Mouse (Mus musculus) cerebellum, postnatal 36 days (tissue): ENCODE measurements around the gene Apobr.
A peak's percentile ranks its signal among the peaks of the same experiment; 100 is the strongest.

Experiments used
- DNase-seq, 2 experiments: peaks; one replicate each; pipeline ENCODE4 v3.0.0; 2021 to 2022; ENCODE audit warnings: mixed read lengths in 2 of 2

Gene Apobr

DNA sequence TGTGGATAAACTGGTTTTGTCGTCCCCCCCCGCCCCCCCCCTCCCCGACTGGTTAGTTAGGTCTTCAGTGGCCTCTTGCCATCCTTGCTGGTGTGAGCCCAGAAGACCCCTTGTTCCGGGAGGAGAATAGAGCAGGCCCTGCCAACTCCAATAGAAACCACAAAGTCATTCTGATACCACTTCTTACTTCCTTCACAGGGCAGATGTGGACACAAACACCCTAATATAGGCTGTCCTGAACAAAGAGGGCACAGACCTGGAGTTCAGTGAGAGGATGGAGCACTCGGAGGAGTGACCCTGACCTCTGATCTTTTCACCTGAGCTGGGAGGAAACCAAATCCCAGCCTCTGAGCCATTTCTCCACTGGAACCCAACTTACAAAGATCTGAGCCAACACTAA is 17.2 kb downstream of the Apobr start:
- DNase-seq = no peak

DNA sequence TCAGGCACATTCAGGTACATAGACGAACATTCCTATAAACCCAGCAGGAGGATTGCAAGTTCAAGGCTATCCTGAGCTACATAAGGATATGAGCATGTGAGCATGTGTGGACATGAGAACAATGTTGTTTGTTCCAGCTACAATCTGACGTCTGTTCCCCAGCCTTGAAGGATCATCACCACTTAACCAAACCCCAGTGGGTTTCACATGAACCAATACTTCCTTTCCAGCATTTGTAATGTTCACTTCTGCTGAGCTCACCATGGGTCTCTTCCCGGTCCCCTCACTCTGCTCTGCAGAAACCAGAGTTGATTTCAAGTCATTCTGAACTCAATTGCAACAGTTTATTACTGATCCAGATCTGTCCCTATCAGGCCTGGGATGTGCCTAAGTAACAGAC is 17.9 kb downstream of the Apobr start:
- DNase-seq = no peak

DNA sequence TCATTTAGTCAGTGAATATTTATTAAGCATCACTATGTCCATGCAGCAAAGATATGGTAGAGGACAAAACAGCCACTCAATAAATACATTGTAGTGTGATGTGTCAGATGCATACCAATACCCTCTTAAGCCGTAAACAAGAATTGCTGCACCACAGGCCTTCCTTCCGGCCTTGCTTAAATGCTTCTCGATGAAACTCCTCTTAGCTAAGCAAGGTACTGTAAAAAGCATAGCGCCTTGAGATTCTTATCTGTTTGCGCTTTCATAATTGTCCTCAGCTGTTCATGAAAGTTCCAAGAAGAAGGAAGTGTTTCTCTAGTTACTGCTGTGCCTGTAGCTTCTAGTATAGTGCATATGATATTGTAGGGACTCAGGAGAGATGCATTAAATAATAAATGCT is 21.9 kb downstream of the Apobr start:
- DNase-seq = no peak

DNA sequence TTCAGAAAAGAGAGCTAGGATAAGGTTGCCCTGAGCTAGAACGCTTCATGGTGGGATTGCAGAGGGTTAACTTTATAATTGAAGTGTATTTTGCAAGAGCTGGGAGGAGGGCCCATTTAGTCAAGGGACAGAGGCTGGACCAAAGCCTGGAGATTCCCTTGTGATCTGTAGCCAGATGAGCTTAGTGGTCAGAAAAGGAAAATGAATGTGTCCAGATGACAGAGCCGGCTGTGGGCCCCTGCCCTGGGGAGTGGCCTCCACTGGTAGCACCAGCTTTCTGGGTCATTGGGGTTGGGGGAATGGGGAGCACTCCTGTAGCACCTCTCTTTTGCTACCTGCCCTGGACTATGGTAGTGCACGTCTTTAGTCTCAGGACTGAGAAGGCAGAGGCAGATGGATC is 22.3 kb downstream of the Apobr start:
- no peak for DNase-seq

DNA sequence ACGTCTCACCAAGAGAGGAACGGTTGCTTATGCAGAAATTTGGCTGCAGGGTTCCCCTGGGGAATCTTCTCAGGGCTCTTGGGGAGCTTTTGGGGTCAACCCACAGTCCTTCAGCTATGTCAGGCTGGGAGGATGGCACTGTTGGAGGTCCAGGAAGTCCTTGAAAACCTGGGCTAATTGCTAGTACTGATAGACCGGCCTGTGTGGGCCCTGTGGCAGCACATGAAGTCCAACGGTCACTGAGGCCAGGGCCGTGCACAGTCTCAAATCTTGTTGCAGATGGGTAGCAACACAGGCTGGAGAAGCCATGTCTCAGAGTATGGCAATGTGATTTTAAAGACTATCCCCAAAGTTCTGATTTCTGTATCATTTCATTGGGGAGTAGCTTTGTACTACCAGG is 23.1 kb downstream of the Apobr start:
- DNase-seq = no peak

DNA sequence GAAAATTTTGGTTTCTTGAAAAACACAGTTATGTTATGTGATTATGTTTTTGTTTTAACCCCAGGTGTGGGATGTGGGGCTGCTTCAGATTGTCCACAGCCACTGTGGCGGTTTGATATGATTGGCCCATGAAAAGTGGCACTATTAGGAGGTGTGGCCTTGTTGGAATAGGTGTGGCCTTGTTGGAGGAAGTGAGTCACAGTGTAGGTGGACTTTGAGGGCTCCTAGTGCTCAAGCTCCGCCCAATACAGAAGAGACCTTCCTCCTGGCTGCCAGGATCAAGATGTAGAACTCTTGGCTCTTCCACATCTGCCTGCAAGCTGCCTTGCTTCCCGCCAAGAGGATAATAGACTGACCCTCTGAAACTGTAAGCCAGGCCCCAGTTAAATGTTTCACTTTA is 28.0 kb downstream of the Apobr start:
- DNase-seq = no peak

DNA sequence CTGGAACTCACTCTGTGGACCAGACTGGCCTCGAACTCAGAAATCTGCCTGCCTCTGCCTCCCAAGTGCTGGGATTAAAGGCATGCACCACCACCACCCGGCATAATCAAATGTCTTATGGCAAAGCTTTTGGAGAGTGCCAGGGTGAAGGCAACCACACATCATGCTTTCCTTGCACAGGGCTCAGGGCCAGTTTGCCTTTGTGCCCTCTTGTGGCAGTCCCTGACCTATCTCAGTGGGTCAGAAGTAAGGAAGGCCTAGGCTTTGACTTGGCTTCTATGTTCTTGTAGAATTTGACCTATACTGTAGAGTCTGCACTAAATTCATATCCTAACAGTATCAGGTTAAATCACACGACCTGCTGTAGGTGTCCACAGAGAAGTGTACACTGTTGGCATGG is 32.0 kb downstream of the Apobr start:
- no peak for DNase-seq

DNA sequence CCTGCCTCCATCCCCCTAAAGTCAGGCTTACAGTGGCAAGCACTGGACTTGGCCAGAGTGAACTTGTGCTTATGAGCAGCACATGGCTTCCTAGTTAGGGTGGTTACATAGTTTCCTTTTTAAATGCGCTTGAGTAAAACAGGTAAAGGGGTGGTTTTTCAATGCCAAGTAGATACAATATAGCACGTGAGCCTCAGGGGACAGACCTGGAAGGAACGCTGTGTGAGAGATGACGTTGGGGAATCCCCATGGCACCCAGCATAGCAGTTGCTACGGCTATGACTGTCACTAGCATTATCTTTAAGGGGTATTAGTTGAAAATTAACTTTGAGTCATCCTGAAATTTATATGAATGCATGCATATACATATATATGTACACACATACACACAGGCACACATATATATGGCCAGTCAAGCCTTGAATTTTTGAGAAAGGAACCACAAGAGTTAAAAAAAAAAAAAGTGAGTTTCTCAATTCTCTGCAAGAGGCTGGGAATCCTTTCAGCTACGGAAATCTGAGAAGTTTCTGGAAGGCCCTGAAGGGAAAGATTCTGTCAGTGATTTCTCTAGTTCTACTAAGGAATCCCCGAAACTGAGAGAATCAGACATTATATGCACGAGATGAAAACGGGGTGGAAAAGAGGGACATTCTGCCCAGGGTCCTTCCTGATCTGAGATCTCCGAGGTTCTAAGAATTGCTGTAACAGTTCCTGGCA is 35.0 kb downstream of the Apobr start:
- no peak for DNase-seq

DNA sequence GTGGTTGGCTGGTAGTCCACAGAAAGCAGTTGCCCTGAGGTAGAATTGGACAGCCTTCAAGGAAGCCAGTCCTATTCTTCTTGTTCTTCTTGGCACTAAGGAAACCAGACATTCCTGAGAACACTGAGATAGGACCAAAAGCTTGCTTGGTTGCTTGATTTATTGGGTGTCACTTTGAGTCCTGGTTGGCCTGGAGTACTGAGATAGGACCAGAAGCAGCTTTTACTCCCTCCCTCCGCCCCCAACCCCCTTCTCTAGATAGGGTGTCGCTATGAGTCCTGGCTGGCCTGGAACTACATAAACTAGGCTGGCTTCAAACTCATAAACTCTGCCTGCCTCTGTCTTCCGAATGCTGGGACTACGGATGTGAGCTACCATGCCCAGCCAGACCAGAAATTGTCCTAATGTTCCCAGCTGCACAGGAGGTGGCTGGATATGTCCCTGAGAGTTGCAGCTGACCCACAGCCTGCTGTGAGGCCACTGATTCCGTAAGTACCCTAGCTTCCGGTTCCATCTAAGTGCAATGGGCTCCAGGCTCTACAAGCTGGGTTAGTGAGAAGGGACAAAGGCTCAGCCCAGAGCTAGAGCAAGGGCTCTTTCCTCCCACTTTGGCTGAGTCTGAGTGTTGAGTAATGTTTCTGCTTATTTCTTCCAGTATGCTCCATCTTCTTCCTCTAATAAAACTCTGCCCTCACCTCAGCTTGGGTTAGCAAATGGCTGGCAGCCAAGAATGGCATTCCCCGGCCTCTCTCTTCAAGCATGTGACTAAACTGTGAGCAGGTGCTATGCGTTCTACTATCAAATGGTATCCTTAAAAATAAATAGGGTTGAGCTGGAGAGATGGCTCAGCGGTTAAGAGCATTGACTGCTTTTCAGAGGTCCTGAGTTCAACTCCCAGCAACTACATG is 37.0 kb downstream of the Apobr start:
- DNase-seq = no peak

DNA sequence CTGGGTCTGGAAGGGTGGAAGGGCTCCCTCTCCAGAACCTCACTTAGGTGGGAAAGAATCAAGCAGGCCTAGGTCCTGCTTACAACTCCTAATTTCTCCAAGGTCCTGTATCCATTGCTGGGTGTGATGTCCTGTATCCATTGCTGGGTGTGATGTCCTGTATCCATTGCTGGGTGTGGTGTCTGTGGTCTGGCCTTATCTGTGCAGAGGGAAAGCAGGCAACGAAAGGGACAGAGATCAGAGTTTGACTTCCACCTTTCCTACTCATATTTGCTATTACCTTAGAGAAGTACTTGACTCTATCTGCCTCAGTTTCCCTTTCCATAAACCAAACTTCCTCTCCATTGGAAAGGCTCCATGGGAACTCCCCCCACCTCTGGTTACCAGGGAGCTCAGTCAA is 38.6 kb downstream of the Apobr start:
- no peak for DNase-seq

DNA sequence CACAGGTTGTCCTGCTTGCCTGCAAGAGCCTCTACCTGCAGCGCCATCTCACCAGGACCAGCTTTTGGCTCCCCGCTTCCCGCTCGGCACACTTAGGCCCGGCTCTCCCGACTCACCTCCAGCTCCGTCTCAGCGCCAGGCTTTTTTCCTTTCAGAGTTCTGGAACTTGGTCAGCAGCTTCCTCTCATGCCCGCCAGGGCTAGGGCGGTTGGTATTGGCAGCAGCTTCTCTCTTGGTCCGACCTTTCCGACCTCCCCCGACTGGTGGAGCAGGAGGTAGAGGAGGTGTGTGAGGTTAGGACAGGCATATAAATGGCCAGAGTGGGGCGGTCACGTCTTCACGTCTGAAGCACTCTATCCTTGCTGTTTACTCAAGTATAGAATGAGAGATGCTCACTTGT is 40.0 kb downstream of the Apobr start:
- DNase-seq = peak in 1 of 2 experiments; percentile 4

DNA sequence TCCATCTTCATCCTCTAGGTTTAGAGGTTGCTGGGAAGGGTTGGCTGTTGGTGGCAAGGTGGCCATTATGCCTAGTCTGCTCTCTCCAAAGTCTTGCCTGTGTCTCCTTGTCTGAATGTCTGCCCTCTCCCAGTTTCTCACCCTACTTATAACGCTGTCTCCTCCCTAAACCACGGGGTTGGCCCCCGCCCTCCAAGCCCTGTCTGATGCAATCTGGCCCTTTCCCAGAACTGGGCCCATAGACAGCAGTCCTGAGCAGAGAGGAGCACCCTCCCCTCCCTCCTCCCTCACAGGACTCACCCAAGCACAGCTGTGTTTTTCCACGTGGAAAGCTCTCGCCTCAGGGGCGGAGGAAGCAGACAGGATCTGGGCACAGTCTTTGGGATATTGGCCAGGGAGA is 40.6 kb downstream of the Apobr start:
- DNase-seq = no peak

DNA sequence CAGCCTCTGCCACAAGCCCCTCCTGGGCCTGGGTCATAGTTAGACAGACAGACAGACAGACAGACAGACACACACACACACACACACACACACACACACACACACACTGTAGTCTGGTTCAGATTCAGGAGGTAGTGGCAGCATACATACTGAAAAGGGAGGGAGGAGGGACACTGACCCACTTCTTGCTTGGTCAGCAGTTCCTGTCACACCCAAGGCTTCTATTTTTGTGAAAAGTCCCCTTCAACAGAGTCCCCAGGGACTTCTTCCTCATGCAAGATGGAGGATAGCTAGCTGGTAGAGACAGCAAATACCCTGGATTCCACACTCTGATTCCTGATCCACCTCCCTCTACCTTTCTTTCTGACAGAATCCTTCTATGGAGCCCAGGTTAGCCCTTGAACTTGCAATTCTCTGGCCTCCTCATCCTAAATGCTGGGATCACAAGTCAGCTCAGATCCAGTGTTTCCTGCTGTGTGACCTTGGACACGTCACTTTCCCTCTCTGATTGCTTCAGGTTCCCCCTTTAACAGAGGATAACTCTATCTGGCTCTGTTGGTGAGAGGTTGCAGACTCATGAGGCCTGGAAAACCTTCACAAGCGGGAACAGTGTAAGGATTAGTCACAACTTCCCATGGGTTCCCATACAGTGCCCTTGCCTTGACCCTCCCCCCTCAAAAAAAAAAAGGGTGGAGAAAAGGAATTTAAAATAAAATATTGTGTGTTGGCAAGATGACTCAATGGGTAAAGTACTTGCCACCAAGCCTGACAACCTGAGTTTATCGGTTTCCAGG is 41.3 kb downstream of the Apobr start:
- no peak for DNase-seq

DNA sequence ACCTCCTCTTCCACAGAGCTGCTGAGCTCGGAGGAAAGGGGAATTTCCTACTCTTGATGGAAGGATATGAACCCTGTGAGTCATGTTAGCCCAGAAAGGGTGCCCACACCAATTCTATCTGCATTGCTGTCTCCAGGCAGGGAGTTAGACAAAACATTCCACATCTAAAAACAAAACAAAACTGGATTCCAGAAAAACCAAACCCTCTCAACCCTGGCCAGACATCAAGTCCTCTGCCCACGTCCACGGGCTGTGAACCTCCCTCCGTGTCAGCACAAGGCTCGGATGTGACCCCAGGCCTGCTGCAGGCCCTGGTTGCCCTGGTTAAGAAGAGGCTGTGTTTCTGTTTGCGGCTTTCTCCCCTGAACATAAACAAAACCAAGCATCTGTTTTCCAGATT is 43.4 kb downstream of the Apobr start:
- no peak for DNase-seq

DNA sequence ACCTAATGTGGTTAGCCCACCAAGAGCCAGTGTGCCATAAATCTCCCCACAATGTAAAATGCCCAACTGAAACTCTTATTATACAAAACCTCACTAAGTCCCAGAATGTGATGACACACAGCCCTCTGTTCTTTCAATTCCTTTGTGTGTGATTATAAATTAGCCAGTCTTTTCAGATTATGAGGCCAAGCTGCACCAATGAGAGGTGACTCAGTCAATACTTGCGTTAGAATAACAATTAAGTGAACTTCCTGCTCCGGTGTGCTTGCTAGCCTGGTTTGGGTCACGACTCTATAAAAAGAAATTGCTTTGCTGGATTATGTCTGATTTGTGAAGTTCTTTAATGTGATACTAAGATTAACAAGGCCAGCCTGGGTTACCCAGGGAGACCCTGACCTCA is 45.2 kb downstream of the Apobr start:
- no peak for DNase-seq

DNA sequence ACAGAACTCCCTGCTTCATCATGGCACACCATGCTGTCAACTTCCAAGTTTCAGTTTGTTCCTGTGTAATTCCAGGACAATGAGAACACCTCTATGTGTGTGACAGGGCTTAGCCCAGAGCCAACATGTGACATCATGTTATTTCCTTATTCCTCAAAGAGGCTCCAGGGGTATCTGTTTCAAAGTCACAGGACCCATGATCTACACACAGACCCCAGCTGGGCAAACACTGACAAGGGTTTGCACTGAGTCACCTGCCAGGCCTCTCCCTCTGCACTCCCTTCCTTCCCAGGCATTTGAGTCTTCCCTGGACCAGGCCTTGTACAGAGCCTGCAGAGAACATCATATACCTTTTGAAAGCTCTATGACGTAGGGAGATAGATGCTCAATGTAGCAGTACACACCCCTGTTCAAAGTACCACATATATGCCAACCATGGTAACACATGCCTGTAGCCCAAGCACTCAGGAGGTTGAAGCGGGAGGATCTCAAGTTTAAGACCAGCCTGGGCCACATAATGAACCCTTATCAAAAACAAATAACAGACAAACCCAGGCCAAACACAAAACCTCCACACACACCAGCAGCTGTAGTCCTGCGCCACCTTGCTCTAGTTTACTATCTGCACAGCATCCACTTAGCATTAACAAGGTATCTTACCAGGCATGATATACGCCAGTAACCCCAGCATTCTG is 46.2 kb downstream of the Apobr start, which contains the start of gene Nupr1:
Gene Nupr1 (minus strand): TSS at position 38 of the 695 bp plus-strand sequence.
- DNase-seq = no peak

DNA sequence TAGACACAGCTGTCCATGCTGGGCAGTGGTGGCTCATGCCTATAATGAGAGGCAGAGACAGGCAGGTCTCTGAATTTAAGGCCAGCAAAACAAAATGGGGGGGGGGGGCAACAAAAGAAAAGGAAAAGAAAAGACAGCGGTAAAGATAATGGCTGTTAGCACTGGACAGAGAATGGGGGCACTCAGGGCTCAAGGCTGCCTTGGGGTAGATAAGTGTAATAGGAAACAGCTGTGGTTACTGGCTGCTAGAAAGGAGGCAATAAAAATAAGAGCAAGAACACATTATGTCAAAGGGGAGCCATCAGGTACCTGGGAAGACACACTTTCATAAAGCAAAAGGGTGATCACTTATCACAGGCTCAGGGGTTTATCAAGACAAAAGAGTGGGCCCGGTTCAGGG is 47.7 kb downstream of the Apobr start:
- DNase-seq = no peak

DNA sequence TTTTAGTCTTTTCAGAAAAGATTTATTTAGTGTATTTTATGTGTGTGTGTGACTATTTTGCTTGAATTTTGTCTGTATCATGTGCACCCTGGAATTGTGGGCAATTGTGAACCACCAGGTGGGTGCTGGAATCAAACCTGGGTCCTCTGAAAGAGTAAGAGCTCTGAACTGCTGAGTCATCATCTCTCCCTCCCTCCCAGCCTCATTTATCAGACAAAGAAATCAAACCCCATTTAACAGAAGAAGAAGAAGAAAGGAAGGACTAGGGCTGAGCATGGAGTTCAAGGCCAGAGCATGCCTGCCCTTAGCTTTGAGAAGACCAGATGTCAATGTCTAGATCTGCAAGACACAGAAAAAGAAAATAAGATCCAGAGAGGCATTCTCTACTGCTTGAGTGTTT is 50.6 kb downstream of the Apobr start:
- DNase-seq = no peak

DNA sequence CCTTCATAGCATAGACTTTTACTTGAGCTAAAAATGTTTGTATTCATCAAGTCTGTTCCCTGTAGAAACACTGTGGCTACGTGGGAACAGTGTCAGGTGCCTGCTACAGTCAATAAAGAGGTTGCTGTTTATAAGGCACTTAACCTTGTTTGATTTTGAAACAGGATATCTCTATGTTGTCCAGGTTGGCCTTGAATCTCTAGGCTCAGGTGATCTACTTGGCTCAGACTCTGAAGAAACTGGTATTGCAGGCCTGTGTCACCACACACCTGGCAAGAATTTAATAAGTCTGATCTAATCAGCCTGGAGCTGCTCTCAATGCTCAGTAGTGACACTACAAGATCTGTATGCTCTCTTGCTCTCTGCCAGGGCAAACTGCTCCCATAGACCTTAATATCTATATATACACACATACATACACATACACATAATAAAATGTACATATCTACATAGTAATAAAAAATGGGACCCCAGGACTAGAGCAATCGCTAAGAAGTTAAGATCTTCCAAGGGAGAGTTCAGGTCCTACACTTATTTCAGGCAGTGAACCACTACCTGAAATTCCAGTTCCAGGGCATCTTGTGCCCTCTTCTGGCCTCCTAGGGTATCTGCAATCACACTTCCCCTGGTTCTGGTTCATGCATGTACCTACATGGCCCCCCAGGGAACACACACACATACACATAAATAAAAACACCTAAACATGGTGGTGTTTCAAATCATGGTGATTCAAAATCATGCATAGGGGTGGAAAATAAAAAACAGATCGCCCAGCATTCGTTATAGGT is 52.2 kb downstream of the Apobr start:
- peak in 1 of 2 experiments; percentile 11 for DNase-seq
